Mouse (Mus musculus): ENCODE measurements around the gene Scaf1. TPM values are rescaled to one million over a fixed set of nuclear protein-coding genes. Genes with fewer than 3 reads are reported as not detected.

The Scaf1 gene
- polyA plus RNA-seq, 1 experiment: 73.0 TPM

DNA sequence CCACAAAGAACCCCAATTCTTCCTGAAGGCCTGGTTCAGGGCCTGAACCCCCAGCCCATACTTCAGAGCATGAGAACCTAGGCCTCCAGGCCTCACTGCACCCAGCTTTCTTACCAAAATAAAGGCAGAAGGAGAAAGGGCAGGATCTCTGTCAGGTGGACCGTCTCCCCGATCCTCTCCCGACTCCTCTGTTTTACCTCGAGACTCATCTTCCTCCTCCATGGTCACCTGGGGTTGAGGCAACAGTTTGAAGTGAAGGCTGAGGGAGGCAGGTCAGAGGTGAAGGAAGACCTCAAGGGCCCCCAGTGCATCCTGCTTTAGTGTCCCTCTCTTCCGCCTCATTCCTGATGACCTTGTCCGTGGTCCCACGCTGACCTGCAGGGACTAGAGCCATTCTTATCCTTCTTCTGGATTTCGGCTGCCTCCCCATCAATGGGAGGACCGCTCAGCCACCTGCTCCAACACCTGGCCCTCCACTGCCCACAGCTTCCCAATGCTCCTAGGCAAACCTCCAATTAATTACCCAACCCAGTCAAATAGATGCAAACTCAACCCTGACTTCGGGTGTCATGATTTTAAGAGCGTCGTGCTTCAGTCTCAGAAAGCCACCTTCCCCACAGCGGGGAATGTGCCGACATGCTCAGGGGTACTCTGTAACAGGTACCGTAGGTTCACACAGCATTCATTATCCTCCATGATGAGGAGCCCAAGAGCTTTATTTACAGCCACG, 2.6 kb downstream of the Scaf1 start:
- Histone ChIP-seq H3K27me3 (ENCODE audit: control insufficient read depth, insufficient read depth, low read length) (no peaks in the 10 kb centered on the region), H3K4me1 (ENCODE audit: control insufficient read depth, insufficient read depth, insufficient read length, low read length) (0 out of 2 replicates have a peak, but pooled peaks cover 3% of the 10 kb centered on the region), H3K36me3 (ENCODE audit: control insufficient read depth, insufficient read depth, low read length) (peaks cover 39% of the 10 kb centered on the region), H3K27ac (ENCODE audit: insufficient read depth, low read depth, low read length) (no peak overlapping the region), H3K4me3 (ENCODE audit: low read depth, low read length) (no peak overlapping the region)
- TF ChIP-seq CTCF (IDR thresholded peaks at IDR 0.05; ENCODE audit: extremely low read depth, insufficient read length, insufficient replicate concordance, low read depth, low read length) (no peak), POLR2A (IDR thresholded peaks at IDR 0.05; ENCODE audit: low read depth, low read length) (no peak)
- WGBS: 92% methylated on average over 16 of the region's 16 CpGs

DNA sequence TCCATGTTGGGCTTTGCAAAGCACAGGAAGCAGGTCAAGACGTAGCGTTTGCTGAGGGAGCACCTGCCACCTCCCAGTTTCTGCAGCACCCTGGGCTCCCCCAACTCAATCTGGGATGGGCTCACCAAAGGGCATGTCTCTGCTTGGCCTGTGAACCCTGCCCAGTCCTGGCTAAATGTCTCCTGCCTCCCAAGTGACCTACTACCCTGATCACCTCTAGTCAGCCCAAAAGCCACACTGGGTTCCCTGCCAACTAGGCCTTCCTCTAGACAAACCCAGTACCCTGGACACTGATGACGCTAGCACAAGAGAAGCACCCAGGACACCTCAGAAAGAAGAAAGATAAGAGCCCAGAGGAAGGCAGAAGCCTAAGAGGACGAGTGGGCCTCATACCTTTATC, 3.3 kb downstream of the Scaf1 start:
- H3K27me3 ChIP-seq (ENCODE audit: control insufficient read depth, insufficient read depth, low read length): no peaks in the 10 kb centered on the region
- no peaks in the 10 kb centered on the region for H3K4me1 ChIP-seq (ENCODE audit: control insufficient read depth, insufficient read depth, insufficient read length, low read length)
- H3K4me3 ChIP-seq (ENCODE audit: low read depth, low read length): no peak overlapping the region
- no peak overlapping the region for H3K27ac ChIP-seq (ENCODE audit: insufficient read depth, low read depth, low read length)
- H3K36me3 ChIP-seq (ENCODE audit: control insufficient read depth, insufficient read depth, low read length): peaks cover 46% of the 10 kb centered on the region
- WGBS: 84% methylated on average over 4 of the region's 4 CpGs
- TF ChIP-seq CTCF (IDR thresholded peaks at IDR 0.05; ENCODE audit: extremely low read depth, insufficient read length, insufficient replicate concordance, low read depth, low read length): no peak
- no peak for TF ChIP-seq POLR2A (IDR thresholded peaks at IDR 0.05; ENCODE audit: low read depth, low read length)

DNA sequence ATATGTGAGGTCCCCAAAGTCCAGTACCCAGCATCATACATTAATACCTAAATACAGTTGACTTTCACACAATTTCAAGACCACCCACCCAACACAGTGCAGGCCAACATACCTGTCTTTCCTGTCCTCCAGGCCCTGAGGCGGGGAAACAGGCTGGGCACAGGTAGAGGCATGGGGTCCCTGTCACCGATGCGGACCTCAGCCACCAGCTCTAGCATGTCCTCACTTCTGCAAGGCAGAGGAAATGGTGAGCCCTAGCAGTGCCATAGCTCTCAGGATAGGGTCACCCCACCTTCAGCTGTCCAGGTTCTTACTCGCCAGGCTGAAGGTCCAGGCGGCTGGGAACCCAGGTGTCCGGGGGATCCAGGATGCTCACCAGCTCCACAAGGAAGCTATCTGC, 4.2 kb downstream of the Scaf1 start:
- TF ChIP-seq CTCF (IDR thresholded peaks at IDR 0.05; ENCODE audit: extremely low read depth, insufficient read length, insufficient replicate concordance, low read depth, low read length): no peak
- TF ChIP-seq POLR2A (IDR thresholded peaks at IDR 0.05; ENCODE audit: low read depth, low read length): no peak
- Histone ChIP-seq H3K27me3 (ENCODE audit: control insufficient read depth, insufficient read depth, low read length) (no peaks in the 10 kb centered on the region), H3K36me3 (ENCODE audit: control insufficient read depth, insufficient read depth, low read length) (peaks cover 54% of the 10 kb centered on the region), H3K4me1 (ENCODE audit: control insufficient read depth, insufficient read depth, insufficient read length, low read length) (no peaks in the 10 kb centered on the region), H3K27ac (ENCODE audit: insufficient read depth, low read depth, low read length) (no peak overlapping the region), H3K4me3 (ENCODE audit: low read depth, low read length) (no peak overlapping the region)
- 96% methylated on average over 6 of the region's 6 CpGs for WGBS

DNA sequence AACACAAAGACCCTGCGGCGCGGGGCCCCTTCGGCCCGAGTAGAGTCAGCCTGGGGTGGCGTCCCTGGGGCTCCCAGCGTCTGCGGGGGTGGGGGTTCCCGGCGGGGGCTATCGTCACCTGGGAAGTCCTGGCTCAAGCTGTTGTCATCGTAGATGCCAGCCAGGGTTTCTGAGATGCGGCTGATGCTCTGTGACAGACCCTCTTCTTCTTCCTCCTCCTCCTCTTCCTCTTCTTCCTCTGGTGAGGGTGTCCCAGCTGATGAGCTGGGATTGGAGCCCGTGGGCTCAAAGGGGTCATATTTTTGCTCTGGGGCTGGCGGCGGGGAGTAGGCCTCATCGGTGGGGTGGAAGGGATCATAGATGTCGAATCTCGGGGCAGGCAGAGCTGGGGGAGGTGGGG, 7.8 kb downstream of the Scaf1 start:
- no peak overlapping the region for H3K4me3 ChIP-seq (ENCODE audit: low read depth, low read length)
- peaks cover 86% of the 10 kb centered on the region for H3K36me3 ChIP-seq (ENCODE audit: control insufficient read depth, insufficient read depth, low read length)
- 95% methylated on average over 19 of the region's 19 CpGs for WGBS

DNA sequence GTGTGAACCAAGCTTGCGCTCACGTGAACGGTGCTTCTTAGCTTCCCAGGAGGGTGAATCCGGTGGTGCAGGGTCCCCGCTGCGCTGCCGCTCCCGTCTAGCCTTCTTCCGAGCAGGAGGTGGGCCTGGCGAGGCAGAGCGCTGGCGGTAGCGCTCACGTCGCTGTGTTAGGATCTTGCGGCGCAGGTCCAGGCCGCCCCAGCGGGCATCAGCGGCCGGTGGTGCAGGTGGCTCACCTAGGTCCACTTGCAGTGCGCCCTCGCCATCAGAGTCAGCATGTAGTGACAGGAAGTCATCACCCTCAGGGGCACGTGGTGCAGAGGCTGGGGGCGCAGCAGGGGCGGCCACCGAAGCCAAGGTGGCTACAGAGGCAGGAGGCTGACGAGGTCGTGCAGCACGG, 8.3 kb downstream of the Scaf1 start:
- H3K27me3 ChIP-seq (ENCODE audit: control insufficient read depth, insufficient read depth, low read length): no peaks in the 10 kb centered on the region
- peaks cover 89% of the 10 kb centered on the region for H3K36me3 ChIP-seq (ENCODE audit: control insufficient read depth, insufficient read depth, low read length)
- WGBS: 96% methylated on average over 30 of the region's 30 CpGs
- H3K4me1 ChIP-seq (ENCODE audit: control insufficient read depth, insufficient read depth, insufficient read length, low read length): no peaks in the 10 kb centered on the region
- TF ChIP-seq CTCF (IDR thresholded peaks at IDR 0.05; ENCODE audit: extremely low read depth, insufficient read length, insufficient replicate concordance, low read depth, low read length): no peak
- no peak for TF ChIP-seq POLR2A (IDR thresholded peaks at IDR 0.05; ENCODE audit: low read depth, low read length)
- H3K27ac ChIP-seq (ENCODE audit: insufficient read depth, low read depth, low read length): no peak overlapping the region
- no peak overlapping the region for H3K4me3 ChIP-seq (ENCODE audit: low read depth, low read length)

More for the DNA sequence above, 7.8 kb downstream of the Scaf1 start:
- Histone ChIP-seq H3K27ac (ENCODE audit: insufficient read depth, low read depth, low read length) (no peak overlapping the region), H3K27me3 (ENCODE audit: control insufficient read depth, insufficient read depth, low read length) (no peaks in the 10 kb centered on the region), H3K4me1 (ENCODE audit: control insufficient read depth, insufficient read depth, insufficient read length, low read length) (no peaks in the 10 kb centered on the region)
- TF ChIP-seq POLR2A (IDR thresholded peaks at IDR 0.05; ENCODE audit: low read depth, low read length) (no peak), CTCF (IDR thresholded peaks at IDR 0.05; ENCODE audit: extremely low read depth, insufficient read length, insufficient replicate concordance, low read depth, low read length) (no peak)

DNA sequence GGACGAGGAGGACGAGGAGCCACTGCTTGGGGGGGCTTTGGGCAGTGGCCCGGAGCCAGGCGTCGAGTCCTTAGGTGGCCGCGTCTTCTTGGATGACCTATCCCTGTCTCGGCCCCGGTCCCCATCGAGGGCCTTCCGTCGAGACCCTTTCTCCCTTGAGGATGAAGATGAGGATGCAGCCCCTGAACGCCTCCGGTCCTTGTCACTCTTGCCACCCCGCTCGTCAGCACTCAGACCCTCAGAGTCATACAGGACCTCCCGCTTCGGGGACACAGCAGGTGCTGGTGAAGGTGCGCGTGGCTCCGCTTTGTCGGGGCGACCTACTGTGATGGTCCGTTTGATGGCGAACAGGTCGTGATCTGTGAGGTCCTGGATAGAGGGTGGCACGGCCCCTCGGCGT, 9.0 kb downstream of the Scaf1 start:
- Histone ChIP-seq H3K4me3 (ENCODE audit: low read depth, low read length) (no peak overlapping the region), H3K27me3 (ENCODE audit: control insufficient read depth, insufficient read depth, low read length) (no peaks in the 10 kb centered on the region), H3K27ac (ENCODE audit: insufficient read depth, low read depth, low read length) (no peak overlapping the region), H3K4me1 (ENCODE audit: control insufficient read depth, insufficient read depth, insufficient read length, low read length) (no peaks in the 10 kb centered on the region), H3K36me3 (ENCODE audit: control insufficient read depth, insufficient read depth, low read length) (peaks cover 89% of the 10 kb centered on the region)
- WGBS: 96% methylated on average over 29 of the region's 29 CpGs
- no peak for TF ChIP-seq CTCF (IDR thresholded peaks at IDR 0.05; ENCODE audit: extremely low read depth, insufficient read length, insufficient replicate concordance, low read depth, low read length)
- no peak for TF ChIP-seq POLR2A (IDR thresholded peaks at IDR 0.05; ENCODE audit: low read depth, low read length)

DNA sequence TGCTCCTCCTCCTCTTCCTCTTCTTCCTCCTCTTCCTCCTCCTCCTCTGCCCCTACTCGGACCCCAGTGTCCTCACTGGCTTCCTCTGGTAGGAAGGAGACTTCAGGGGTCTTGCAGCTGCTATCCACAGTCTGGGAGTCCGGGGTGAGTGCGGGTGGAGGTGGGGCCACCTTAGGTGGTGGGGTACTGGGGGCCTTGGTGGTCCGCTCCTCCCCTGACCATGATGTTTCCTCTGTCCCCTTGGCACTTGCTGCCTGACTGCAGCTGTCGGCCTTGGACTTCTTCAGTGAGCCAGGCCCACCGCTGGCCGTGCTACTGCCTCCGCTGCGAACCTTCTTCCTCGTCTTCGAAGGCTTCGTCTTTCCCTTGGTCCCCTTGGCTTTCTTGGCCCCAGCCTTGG, 9.7 kb downstream of the Scaf1 start:
- peaks cover 89% of the 10 kb centered on the region for H3K36me3 ChIP-seq (ENCODE audit: control insufficient read depth, insufficient read depth, low read length)
- 92% methylated on average over 12 of the region's 12 CpGs for WGBS
- H3K27me3 ChIP-seq (ENCODE audit: control insufficient read depth, insufficient read depth, low read length): no peaks in the 10 kb centered on the region
- TF ChIP-seq CTCF (IDR thresholded peaks at IDR 0.05; ENCODE audit: extremely low read depth, insufficient read length, insufficient replicate concordance, low read depth, low read length) (no peak), POLR2A (IDR thresholded peaks at IDR 0.05; ENCODE audit: low read depth, low read length) (no peak)
- H3K27ac ChIP-seq (ENCODE audit: insufficient read depth, low read depth, low read length): no peak overlapping the region
- no peak overlapping the region for H3K4me3 ChIP-seq (ENCODE audit: low read depth, low read length)
- no peaks in the 10 kb centered on the region for H3K4me1 ChIP-seq (ENCODE audit: control insufficient read depth, insufficient read depth, insufficient read length, low read length)
